Mouse (Mus musculus) erythroblast, embryonic 14.5 days (primary cell): Measurements from ENCODE around the gene Gdnf. TPM values are rescaled to one million over a fixed set of nuclear protein-coding genes. Genes with fewer than 3 reads are reported as not detected.

ENCODE experiments used
- H3K27me3 ChIP-seq: 2 replicates; pipeline ENCODE4 v1.6.1; 2012; ENCODE audit warnings: inconsistent platforms; ENCODE audit not compliant: control insufficient read depth
- H3K36me3 ChIP-seq: 2 replicates; pipeline ENCODE4 v1.6.1; 2012; ENCODE audit warnings: mild to moderate bottlenecking, inconsistent platforms; ENCODE audit not compliant: control insufficient read depth
- H3K4me1 ChIP-seq: 2 replicates; pipeline ENCODE4 v1.6.1; 2012; ENCODE audit warnings: inconsistent platforms; ENCODE audit not compliant: control insufficient read depth
- H3K4me3 ChIP-seq: replicated peaks from 2 replicates; pipeline ENCODE3; 2012; ENCODE audit warnings: moderate library complexity, mild to moderate bottlenecking, inconsistent platforms
- H3K9me3 ChIP-seq: 2 replicates; pipeline ENCODE4 v1.6.1; 2012; ENCODE audit warnings: low read length, inconsistent platforms, mixed read lengths; ENCODE audit not compliant: control insufficient read depth
- GATA1 ChIP-seq: IDR thresholded peaks from 2 replicates; pipeline ENCODE4 v1.6.1; 2012; ENCODE audit warnings: low read length, inconsistent platforms, mixed read lengths
- TAL1 ChIP-seq: IDR thresholded peaks from 3 replicates; pipeline ENCODE4 v1.6.1; 2012; ENCODE audit warnings: low read length, inconsistent platforms, mixed read lengths
- polyA plus RNA-seq: library from polyadenylated mRNA; stranded (reverse); fragments of >175 nt; gene quantifications from 2 replicates; pipeline ENCODE4 v1.2.3, GENCODE M21; 2012

Gene Gdnf
- polyA plus RNA-seq, 1 experiment = not detected

GRCm38 (mm10) chr15:7813531-7814370, 3.1 kb downstream of the Gdnf start:
- Histone ChIP-seq H3K4me1 (no peaks in the 10 kb centered on the region), H3K9me3 (no peaks in the 10 kb centered on the region; the same call in 1 of the 2 replicates), H3K36me3 (no peaks in the 10 kb centered on the region), H3K27me3 (peaks cover 92% of the 10 kb centered on the region), H3K4me3 (no peak overlapping the region)
- TF ChIP-seq GATA1 = no peak
- TF ChIP-seq TAL1 = no peak

- Histone ChIP-seq H3K27me3 (peaks cover 86% of the 10 kb centered on the region), H3K4me1 (no peaks in the 10 kb centered on the region), H3K36me3 (no peaks in the 10 kb centered on the region), H3K9me3 (no peaks in the 10 kb centered on the region; the same call in 1 of the 2 replicates), H3K4me3 (no peak overlapping the region)
- no peak for TF ChIP-seq GATA1
Measured at GRCm38 (mm10) chr15:7814371-7814680, 3.7 kb downstream of the Gdnf start.

- TF ChIP-seq TAL1 (no peak), GATA1 (no peak)
- Histone ChIP-seq H3K9me3 (no peaks in the 10 kb centered on the region; the same call in 1 of the 2 replicates), H3K4me3 (no peak overlapping the region), H3K27me3 (peaks cover 82% of the 10 kb centered on the region), H3K36me3 (no peaks in the 10 kb centered on the region), H3K4me1 (no peaks in the 10 kb centered on the region)
Measured at GRCm38 (mm10) chr15:7814917-7815316, 4.3 kb downstream of the Gdnf start.

- no peaks in the 10 kb centered on the region for H3K4me1 ChIP-seq
Measured at GRCm38 (mm10) chr15:7815521-7815944, 4.9 kb downstream of the Gdnf start.

GRCm38 (mm10) chr15:7823886-7824285, 13.2 kb downstream of the Gdnf start:
- Histone ChIP-seq H3K36me3 (no peaks in the 10 kb centered on the region), H3K9me3 (no peaks in the 10 kb centered on the region), H3K4me3 (no peak overlapping the region), H3K27me3 (peaks cover 2% of the 10 kb centered on the region; the same call in 1 of the 2 replicates), H3K4me1 (no peaks in the 10 kb centered on the region)
- TF ChIP-seq TAL1 (no peak), GATA1 (no peak)

More at GRCm38 (mm10) chr15:7815521-7815944, 4.9 kb downstream of the Gdnf start:
- no peaks in the 10 kb centered on the region for H3K36me3 ChIP-seq
- TF ChIP-seq TAL1 (no peak), GATA1 (no peak)
- H3K4me3 ChIP-seq = no peak overlapping the region
- no peaks in the 10 kb centered on the region; the same call in 1 of the 2 replicates for H3K9me3 ChIP-seq
- H3K27me3 ChIP-seq = peaks cover 76% of the 10 kb centered on the region

- TF ChIP-seq TAL1 (no peak), GATA1 (no peak)
- no peaks in the 10 kb centered on the region for H3K4me1 ChIP-seq
- no peak overlapping the region for H3K4me3 ChIP-seq
- no peaks in the 10 kb centered on the region for H3K27me3 ChIP-seq
- H3K9me3 ChIP-seq = no peaks in the 10 kb centered on the region
- H3K36me3 ChIP-seq = no peaks in the 10 kb centered on the region
Measured at GRCm38 (mm10) chr15:7825530-7825929, 14.9 kb downstream of the Gdnf start.

- no peak for TF ChIP-seq TAL1
- TF ChIP-seq GATA1 = no peak
- no peak overlapping the region for H3K4me3 ChIP-seq
Measured at GRCm38 (mm10) chr15:7835404-7835803, 24.8 kb downstream of the Gdnf start.

GRCm38 (mm10) chr15:7838060-7838920, 27.6 kb downstream of the Gdnf start:
- TF ChIP-seq GATA1 (no peak), TAL1 (no peak)
- Histone ChIP-seq H3K9me3 (peaks cover 4% of the 10 kb centered on the region; the same call in 1 of the 2 replicates), H3K27me3 (no peaks in the 10 kb centered on the region), H3K36me3 (no peaks in the 10 kb centered on the region), H3K4me1 (no peaks in the 10 kb centered on the region), H3K4me3 (no peak overlapping the region)

More at GRCm38 (mm10) chr15:7835404-7835803, 24.8 kb downstream of the Gdnf start:
- Histone ChIP-seq H3K4me1 (no peaks in the 10 kb centered on the region), H3K27me3 (no peaks in the 10 kb centered on the region), H3K9me3 (peaks cover 4% of the 10 kb centered on the region; the same call in 1 of the 2 replicates), H3K36me3 (no peaks in the 10 kb centered on the region)

GRCm38 (mm10) chr15:7838921-7839309, 28.3 kb downstream of the Gdnf start:
- no peaks in the 10 kb centered on the region for H3K36me3 ChIP-seq
- H3K4me1 ChIP-seq = no peaks in the 10 kb centered on the region

More at GRCm38 (mm10) chr15:7838921-7839309, 28.3 kb downstream of the Gdnf start:
- Histone ChIP-seq H3K27me3 (no peaks in the 10 kb centered on the region), H3K9me3 (peaks cover 4% of the 10 kb centered on the region; the same call in 1 of the 2 replicates), H3K4me3 (no peak overlapping the region)
- TF ChIP-seq TAL1 (no peak), GATA1 (no peak)
